Mouse (Mus musculus) T-helper 17 cell (primary cell): ENCODE data around the gene Cd3e.
"Not testable (repeated sequence)": the region's sequence is repeated elsewhere in the genome, so short reads cannot be mapped to it uniquely, and the experiment has no call there.

Experiments
- in situ Hi-C, 2 experiments: fragments of 300-600 bp; cut with MboI, MseI; formaldehyde crosslinking; loops; 1 replicate in 1 of 2; 2 replicates in 1 of 2; pipeline ENCODE4 v1.15.1; 2025; ENCODE audit warnings: high pct_unique_total_duplicates in 2 of 2

Gene Cd3e

GRCm38 (mm10) chr9:44981676-44982075 lies 27.8 kb downstream of the Cd3e start, which contains the start of gene Cd3d:
Cd3d (plus strand) TSS chr9:44981786.
- in situ Hi-C loops = loop anchor here in 1 of 2 experiments (5.0 kb wide), 1 partner anchor 966 kb away; no protein-coding TSS in a partner anchor

GRCm38 (mm10) chr9:44981104-44981503 lies 28.3 kb downstream of the Cd3e start:
- in situ Hi-C loops = loop anchor here in 1 of 2 experiments (5.0 kb wide), 1 partner anchor 966 kb away; no protein-coding TSS in a partner anchor

- in situ Hi-C loops = loop anchor here in 1 of 2 experiments (5.0 kb wide), 1 partner anchor 967 kb away; no protein-coding TSS in a partner anchor
Observed at GRCm38 (mm10) chr9:44980242-44980641, 29.2 kb downstream of the Cd3e start, which contains the start of gene Cd3g. Cd3g (minus strand) TSS chr9:44980431.

GRCm38 (mm10) chr9:44979806-44980205 lies 29.6 kb downstream of the Cd3e start:
- in situ Hi-C loops = loop anchor here in 1 of 2 experiments (5.0 kb wide), 2 partner anchors 77 to 967 kb away; partner anchors contain the start of gene Mpzl3

- in situ Hi-C loops = loop anchor here in 1 of 2 experiments (5.0 kb wide), 1 partner anchor 79 kb away; the partner anchor contains the start of gene Mpzl3
Observed at GRCm38 (mm10) chr9:44977813-44978212, 31.6 kb downstream of the Cd3e start.

- in situ Hi-C loops = no loop called here
Observed at GRCm38 (mm10) chr9:44969450-44969849, 40.0 kb downstream of the Cd3e start.

- in situ Hi-C loops = not testable (repeated sequence)
Observed at GRCm38 (mm10) chr9:44967763-44968162, 41.7 kb downstream of the Cd3e start.

- in situ Hi-C loops = no loop called here
Observed at GRCm38 (mm10) chr9:44966815-44967242, 42.6 kb downstream of the Cd3e start.

- in situ Hi-C loops = no loop called here
Observed at GRCm38 (mm10) chr9:44965833-44966466, 43.5 kb downstream of the Cd3e start.

- in situ Hi-C loops = no loop called here
Observed at GRCm38 (mm10) chr9:44965126-44965832, 44.1 kb downstream of the Cd3e start, which contains the start of gene Ube4a. Ube4a (minus strand) TSS chr9:44965600.

GRCm38 (mm10) chr9:44954432-44954831 lies 55.0 kb downstream of the Cd3e start:
- in situ Hi-C loops = no loop called here
